Mouse (Mus musculus) cerebellum, postnatal 14 days (tissue): ENCODE data around the gene Osbpl8.
A peak's percentile ranks its signal among the peaks of the same experiment; 100 is the strongest.
"Not testable (repeated sequence)": the region's sequence is repeated elsewhere in the genome, so short reads cannot be mapped to it uniquely, and the experiment has no call there.

Source experiments
- DNase-seq, 2 experiments: peaks; one replicate each; pipeline ENCODE4 v3.0.0; 2021; ENCODE audit warnings: mixed read lengths in 2 of 2

Osbpl8 gene

GRCm38 (mm10) chr10:111189022-111189555 is 24.5 kb downstream of the Osbpl8 start:
- DNase-seq = no peak

DNA sequence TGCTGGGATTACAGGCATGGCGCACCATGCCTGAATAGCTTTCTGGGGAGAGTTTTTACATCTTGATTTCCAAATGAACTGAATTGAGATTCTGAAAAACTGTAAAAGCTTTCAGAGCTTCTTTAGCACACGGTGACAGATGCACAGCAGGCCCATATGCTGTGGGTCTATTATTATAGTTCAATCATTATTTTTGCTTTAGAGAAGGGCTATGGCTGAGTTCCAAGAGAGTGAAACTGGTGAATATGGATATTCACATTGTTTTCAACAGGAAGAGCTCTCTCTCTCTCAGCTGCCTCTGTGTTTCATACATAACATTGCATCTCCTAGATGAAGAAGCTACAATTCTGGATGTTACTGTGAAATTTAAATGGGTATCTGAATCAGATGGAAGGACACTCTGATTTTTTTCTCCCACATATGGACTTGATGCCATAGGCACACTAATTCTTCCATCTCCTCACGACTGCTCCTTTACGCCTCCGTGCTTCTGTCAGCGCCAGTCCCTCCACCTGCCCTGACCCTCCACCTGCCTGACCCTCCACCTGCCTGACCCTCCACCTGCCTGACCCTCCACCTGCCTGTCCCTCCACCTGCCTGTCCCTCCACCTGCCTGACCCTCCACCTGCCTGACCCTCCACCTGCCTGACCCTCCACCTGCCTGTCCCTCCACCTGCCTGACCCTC is 25.7 kb downstream of the Osbpl8 start:
- DNase-seq = peak in 1 of 2 experiments; percentile 48

GRCm38 (mm10) chr10:111193536-111193935 is 29.0 kb downstream of the Osbpl8 start:
- peak in 1 of 2 experiments; percentile 26 for DNase-seq

GRCm38 (mm10) chr10:111196191-111196590 is 31.6 kb downstream of the Osbpl8 start:
- DNase-seq = no peak

GRCm38 (mm10) chr10:111198705-111199104 is 34.2 kb downstream of the Osbpl8 start:
- not testable (repeated sequence) for DNase-seq

- no peak for DNase-seq
These were observed 36.6 kb downstream of the Osbpl8 start for GRCm38 (mm10) chr10:111201120-111201519.

GRCm38 (mm10) chr10:111201666-111202065 is 37.1 kb downstream of the Osbpl8 start:
- DNase-seq = no peak

DNA sequence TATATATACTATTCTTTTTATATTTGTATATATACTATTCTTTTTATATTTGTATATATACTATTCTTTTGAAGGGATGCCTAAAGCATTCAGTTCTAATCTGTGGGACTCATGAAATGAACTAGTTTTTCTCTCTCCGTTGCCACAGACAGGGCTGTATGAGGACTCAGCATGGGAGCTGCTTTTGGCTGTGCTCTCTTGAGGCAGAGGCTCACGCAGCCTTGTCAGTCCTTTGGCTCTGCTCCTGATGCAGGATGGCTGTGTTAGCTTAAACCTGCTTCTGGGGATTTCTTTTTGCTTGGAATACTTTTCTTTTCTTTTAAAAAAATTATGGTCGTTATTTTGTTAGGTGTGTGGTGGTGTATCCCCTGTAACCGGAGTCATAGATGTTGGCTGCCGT is 39.5 kb downstream of the Osbpl8 start:
- peak in 1 of 2 experiments; percentile 46 for DNase-seq

DNA sequence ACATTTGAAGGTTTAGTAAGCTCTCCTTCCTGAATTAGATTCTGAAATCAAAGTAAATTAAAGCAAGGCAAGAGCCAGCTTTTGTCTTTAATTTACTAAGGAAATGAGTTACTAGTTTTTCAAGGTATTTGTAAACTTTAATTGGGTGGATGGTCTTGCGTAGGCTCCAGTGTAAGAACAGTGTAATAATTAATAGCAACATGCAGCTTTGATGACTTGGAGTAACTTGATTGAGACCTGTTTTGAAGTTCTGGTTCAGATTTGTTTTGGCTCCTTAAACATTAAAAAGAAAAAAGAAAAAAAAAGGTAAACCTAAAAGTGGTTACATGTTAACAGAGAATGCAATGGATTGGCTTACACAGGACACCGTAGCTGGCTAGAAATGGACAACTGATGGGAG is 40.9 kb downstream of the Osbpl8 start:
- DNase-seq = no peak

DNA sequence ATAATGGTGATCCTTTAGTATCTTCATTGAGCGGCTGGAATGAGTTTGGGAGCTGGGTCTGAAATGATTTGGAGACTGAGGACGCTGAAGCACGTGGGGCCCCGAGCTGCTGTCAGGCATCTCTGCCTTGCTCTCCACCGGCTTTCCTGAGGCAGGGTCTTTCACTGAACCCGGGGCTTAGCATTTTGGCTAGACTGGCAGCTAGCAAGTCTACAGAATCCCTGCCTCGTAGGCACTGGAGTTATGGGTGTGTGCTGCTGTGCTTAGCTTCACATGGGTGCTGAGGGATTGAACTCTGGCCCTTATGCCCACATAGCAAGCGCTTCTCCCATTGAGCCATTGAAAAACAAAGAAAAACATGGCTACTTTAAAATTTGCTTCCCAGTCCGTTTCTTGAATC is 42.8 kb downstream of the Osbpl8 start:
- no peak for DNase-seq

GRCm38 (mm10) chr10:111214084-111214483 is 49.5 kb downstream of the Osbpl8 start:
- DNase-seq = no peak

DNA sequence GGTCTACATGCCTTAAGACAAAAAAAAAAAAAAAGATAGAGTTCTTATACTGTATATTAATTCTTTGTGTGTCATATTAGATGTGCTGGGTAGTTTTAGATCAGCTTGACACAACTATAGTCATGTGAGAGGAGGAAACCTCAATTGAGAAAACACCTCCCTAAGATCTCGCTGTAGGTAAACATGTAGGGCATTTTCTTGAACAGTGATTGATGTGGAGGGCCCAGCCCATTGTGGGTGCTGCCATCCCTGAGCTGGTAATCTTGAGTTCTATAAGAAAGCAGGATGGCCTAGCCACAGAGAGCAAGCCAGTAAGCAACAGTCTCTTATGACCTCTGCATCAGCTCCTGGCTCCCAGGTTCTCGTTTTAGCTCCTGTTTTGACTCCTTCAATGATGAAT is 50.1 kb downstream of the Osbpl8 start:
- no peak for DNase-seq

- DNase-seq = no peak
These were observed 51.0 kb downstream of the Osbpl8 start for GRCm38 (mm10) chr10:111215572-111215971.

- no peak for DNase-seq
These were observed 51.6 kb downstream of the Osbpl8 start for GRCm38 (mm10) chr10:111216111-111216510.

DNA sequence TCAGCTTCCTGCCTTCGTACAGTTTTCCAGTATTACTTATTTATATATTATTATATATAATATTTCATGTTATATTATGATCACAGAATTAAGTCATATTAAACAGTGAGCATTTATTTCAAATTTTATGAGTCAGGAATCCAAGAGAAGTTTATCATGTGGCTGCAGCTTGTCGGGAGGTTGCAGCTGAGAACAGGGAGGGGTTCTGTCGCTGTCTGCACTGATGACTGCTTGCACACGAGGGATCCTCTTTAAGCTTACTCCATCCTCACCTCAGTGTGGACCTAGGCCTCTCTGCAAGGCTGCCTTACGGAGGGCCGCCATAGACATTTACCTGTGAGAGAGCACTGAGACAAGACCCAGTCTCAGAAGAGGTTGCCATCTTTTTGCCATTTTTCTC is 58.0 kb downstream of the Osbpl8 start:
- no peak for DNase-seq

DNA sequence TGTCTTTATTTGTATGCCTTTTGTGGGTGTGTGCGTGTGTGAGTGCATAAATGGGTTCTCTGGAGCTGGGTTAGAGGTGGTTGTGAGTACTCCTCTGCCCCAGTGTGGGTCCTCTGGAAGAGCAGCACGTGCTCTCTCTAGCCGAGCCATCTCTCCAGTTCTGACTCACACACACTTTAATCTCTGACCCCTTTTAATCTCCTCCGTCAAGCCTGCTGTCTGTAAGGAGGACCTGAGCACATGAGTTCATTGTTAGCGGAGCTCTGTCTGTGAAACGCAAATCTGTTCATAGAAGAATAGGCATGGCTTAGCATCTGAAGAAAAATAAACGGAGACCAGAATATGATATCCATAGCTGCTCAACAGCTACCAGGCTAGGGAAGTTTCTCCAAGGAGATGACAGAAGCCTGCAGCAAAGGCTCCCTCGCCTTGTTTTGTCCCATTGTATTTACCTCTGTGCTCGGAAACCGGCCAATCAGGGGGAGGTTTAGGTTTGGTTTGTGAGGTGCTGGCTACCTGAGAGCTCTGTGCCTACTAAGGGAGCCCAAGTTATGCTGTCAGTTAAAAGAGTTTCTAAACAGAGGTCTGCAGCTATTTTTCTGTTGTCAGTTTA is 58.8 kb downstream of the Osbpl8 start:
- DNase-seq = no peak

GRCm38 (mm10) chr10:111224696-111225095 is 60.1 kb downstream of the Osbpl8 start:
- DNase-seq = no peak

DNA sequence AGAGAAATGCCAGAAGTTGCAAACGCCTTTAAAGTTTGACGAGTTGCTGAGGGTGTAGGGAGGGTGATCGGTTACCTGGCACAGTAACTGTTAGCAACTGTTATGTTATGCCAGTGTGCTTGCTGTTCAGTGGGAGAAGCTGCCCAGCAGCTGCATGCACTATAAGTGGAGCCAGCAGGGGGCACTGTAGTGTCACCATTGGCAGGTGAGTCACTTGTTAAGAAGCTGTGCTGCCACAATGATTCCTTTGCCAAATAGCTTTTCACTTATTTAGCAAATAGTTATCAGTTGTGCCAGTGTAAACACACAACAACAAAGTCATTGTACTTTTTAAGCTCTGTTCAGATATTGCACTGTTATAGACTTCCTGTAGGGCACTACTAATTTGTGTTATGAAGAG is 62.0 kb downstream of the Osbpl8 start:
- peak; percentile 90 to 94 for DNase-seq

GRCm38 (mm10) chr10:111232237-111232636 is 67.7 kb downstream of the Osbpl8 start:
- DNase-seq = not testable (repeated sequence)

GRCm38 (mm10) chr10:111233476-111234130 is 69.1 kb downstream of the Osbpl8 start:
- no peak for DNase-seq

GRCm38 (mm10) chr10:111234450-111235288 is 70.1 kb downstream of the Osbpl8 start:
- DNase-seq = no peak

- DNase-seq = no peak
These were observed 70.7 kb downstream of the Osbpl8 start for GRCm38 (mm10) chr10:111235289-111235570.

DNA sequence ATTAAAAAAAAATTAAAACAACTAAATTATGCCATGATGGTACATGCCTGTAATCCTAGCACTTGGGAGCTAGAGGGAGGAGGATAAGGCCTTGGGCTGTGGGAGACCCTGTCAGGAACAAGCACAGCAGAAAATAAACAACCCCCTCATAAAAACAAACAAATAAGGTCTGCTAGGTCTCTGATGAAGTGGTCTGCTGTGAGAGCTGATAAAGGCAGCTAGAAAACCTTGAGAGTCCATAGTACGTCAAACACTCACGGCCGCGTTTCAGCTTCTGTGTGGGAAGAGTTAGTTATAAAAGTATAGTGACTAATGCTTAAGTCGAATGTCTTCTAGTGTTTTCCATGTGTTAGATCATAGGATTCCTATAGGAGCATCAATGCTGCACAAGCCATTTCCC is 72.9 kb downstream of the Osbpl8 start:
- DNase-seq = no peak
